Comparison of ENCODE assay signal across 17 mouse cellular contexts in the genomic region with DNA sequence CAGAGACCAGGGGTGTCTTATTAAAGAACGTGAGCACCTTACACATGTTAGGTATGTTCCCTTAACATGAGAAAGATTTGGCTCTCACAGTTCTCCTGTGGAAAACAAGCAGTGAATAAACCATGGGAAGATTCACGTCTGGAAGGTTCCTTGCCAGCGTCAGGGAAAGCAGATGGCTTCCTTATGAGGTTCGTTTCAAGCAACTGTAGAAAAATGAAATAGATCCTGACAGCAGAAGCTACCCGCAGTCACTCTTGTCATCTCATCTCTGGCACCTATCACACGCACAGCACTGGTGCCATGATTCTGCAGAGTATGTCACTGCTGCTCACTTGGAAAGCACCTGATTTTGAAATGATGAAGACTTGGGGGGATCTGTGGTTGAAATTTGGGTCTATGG.
"Had no signal": no experiment of that assay in that cellular context is flagged by ENCODE, and none has a peak within 500 bp of the region (broad histone marks: within the 10 kb centered on the region; RNA-seq: fewer than 3 reads in every experiment).

No protein-coding gene starts in this region.

- H3K4me3 ChIP-seq: limb, embryonic 13.5 days; liver, embryonic 15.5 days; midbrain, embryonic 10.5 days; neural tube, embryonic 13.5 days; stomach, embryonic 15.5 days had no signal

- DNase-seq: kidney, adult 9 months; kidney, postnatal 36 days; layer of hippocampus, adult 9-11 months; layer of hippocampus, postnatal 36 days; left cerebral cortex, postnatal 4 days; lung, embryonic 14.5 days; lung, postnatal 10 days; lung, postnatal 4 days; midbrain, embryonic 14.5 days; retina, postnatal 1 day; thymus, postnatal 14 days had no signal

- H3K9me3 ChIP-seq: limb, embryonic 13.5 days; liver, embryonic 15.5 days; midbrain, embryonic 10.5 days; neural tube, embryonic 13.5 days; stomach, embryonic 15.5 days had no signal

- H3K36me3 ChIP-seq: limb, embryonic 13.5 days; liver, embryonic 15.5 days; midbrain, embryonic 10.5 days; neural tube, embryonic 13.5 days; stomach, embryonic 15.5 days had no signal

- H3K9ac ChIP-seq: limb, embryonic 13.5 days; liver, embryonic 15.5 days; lung, embryonic 14.5 days; neural tube, embryonic 13.5 days; stomach, embryonic 15.5 days had no signal

- H3K4me2 ChIP-seq: limb, embryonic 13.5 days; liver, embryonic 15.5 days; lung, embryonic 14.5 days; neural tube, embryonic 13.5 days; stomach, embryonic 15.5 days had no signal

- H3K27ac ChIP-seq: kidney, postnatal 0 days; limb, embryonic 13.5 days; liver, embryonic 15.5 days; midbrain, embryonic 10.5 days; neural tube, embryonic 13.5 days; stomach, embryonic 15.5 days had no signal

- H3K27me3 ChIP-seq: limb, embryonic 13.5 days; liver, embryonic 15.5 days; neural tube, embryonic 13.5 days; stomach, embryonic 15.5 days had no signal

- H3K4me1 ChIP-seq: limb, embryonic 13.5 days; liver, embryonic 15.5 days; midbrain, embryonic 10.5 days; neural tube, embryonic 13.5 days; stomach, embryonic 15.5 days had no signal
